Mouse (Mus musculus): Measurements from ENCODE around the gene Tacstd2.
"Not testable (repeated sequence)": the region's sequence is repeated elsewhere in the genome, so short reads cannot be mapped to it uniquely, and the experiment has no call there.

Gene Tacstd2

GRCm38 (mm10) chr6:67535777-67536054 is at the start of gene Tacstd2:
Tacstd2 (minus strand) TSS chr6:67535796.
- no peak for DNase-seq (ENCODE audit: low spot score in 2 of 2)

DNA sequence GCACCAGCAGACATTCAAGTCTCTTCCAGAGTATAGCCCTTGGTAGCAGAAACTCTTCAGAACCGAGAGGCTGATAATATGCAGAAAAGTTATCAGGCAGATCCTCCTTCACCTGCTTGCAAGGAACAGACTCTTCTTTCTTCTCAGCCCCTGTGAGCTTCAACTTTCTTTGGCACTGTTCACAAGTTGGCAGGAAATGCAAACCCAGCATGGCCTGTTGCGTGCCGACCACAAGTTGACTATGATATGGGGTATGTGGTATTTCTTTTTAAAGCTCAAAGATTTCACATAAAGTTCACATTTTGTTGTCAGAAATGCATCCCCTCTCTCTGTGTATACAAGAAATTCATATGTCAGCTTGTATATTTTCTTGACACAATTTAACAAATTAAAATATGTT is 30.7 kb upstream of the Tacstd2 start:
- DNase-seq (ENCODE audit: low spot score in 2 of 2): no peak

GRCm38 (mm10) chr6:67555376-67555775 is 19.8 kb upstream of the Tacstd2 start:
- DNase-seq (ENCODE audit: low spot score in 2 of 2): no peak

DNA sequence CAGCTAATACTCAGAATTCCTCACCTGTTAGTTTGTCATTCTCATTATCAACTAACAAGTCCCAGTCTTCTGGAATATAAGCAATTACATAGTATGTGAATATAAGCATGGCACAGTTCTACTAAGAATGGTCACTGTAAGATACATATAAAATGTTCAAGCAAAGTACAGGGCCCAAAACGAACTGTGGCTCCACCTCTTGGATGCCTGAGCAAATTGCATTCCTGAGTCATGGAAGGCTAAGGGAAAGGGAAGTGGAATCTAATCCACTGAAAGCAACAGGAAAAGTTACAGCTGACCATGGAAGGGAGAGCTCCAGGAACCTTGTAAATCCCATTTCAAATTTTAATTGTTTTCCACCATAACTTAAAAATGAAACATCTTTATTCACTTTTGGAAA is 14.0 kb upstream of the Tacstd2 start:
- no peak for DNase-seq (ENCODE audit: low spot score in 2 of 2)

- no peak for DNase-seq (ENCODE audit: low spot score in 2 of 2)
Observed at GRCm38 (mm10) chr6:67535005-67535776, 405 bp downstream of the Tacstd2 start.

- DNase-seq (ENCODE audit: low spot score in 2 of 2): no peak
Observed at GRCm38 (mm10) chr6:67534191-67535004, 1.2 kb downstream of the Tacstd2 start.

DNA sequence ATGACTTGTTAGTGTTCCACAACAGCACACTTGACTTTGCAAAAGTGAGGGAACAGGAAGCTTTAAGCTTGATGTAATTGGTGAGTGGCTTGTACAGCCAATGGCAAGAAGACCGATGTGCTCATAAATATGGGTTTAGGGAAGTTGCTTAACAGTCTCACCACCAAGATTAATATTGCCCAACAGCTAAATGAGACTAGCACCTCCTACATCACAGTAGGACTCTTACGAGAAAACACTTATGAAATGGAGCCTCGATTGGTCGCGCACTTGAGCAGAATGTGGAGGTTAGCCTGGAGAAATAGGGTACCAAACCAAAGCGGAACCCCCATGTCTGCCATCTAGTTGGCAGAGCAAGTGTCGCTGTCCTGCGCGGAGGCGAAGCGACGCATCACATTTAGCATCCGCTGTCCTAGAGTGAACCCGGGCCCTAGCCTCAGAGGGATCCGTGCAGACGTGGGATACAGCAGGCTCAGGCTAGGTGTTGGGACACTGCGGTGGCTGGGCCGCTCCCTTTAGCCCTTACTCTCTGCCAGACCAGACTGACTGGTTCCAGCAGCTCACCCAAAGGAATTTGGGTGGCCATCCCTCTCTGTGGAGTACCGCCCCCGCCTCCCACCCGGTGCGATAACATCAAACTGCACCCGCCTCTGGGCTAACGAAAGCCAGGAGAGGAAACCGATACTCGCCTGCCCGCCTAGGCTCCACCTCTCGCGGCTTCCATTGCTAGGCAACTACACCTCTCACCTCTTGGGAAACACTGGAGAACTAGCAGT is 2.7 kb downstream of the Tacstd2 start:
- no peak for DNase-seq (ENCODE audit: low spot score in 2 of 2)

DNA sequence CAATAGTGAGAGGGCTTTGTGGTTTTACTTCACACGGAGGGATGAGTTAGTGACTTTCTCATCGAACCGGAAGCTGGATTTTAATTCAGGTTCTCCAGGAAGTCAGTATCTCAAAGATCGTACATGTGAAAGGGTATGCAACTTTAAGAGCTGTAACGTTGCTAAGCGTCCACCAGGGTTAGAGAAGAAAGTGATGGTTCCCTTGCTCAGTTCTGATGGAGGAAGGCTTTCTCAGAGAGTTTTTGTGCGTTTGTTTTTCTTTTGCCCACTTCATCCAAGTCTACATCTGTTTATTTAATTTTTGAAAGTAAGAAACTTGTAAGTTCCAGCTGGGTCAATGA is 3.8 kb downstream of the Tacstd2 start:
- DNase-seq (ENCODE audit: low spot score in 2 of 2): no peak

DNA sequence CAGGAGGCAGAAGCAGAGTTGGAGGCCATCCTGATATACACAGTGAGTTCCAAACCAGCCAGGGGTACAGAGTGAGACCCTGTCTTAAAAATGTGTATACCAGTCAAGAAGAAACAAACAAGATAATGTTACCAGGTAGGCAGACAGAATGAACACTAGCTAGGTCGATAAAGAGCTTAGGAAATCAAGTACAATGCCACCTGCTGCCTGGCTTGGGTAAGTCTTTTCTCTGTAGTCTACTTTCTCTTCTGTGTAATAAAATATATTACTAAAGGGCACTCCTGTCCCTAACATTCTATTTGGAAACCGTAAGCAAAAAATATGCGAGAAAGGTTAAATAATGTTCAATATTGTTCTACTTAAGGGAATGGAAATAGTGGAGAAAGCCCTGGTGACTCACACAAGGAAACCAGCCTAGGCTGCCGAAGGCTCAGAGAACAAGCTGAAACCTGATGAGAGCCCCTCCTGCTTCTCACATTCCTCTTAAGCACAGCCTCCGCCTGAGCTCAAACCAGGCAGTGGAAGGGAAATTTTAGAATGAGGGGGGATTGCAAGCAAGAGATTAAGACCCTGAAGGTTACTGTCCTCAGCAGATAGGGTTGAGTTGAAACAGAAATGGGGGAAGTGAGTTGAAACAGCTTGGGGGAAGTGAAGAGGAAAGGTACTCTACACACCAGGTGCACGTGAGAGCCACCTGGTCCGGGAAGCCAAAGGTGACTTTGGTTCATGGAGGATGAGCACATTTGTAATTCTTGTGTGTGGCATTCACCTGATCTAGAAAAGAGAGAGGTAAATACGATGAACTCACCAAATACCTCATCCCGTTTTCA is 4.4 kb downstream of the Tacstd2 start:
- DNase-seq (ENCODE audit: low spot score in 2 of 2): no peak

GRCm38 (mm10) chr6:67526356-67526755 is 9.2 kb downstream of the Tacstd2 start:
- no peak for DNase-seq (ENCODE audit: low spot score in 2 of 2)

DNA sequence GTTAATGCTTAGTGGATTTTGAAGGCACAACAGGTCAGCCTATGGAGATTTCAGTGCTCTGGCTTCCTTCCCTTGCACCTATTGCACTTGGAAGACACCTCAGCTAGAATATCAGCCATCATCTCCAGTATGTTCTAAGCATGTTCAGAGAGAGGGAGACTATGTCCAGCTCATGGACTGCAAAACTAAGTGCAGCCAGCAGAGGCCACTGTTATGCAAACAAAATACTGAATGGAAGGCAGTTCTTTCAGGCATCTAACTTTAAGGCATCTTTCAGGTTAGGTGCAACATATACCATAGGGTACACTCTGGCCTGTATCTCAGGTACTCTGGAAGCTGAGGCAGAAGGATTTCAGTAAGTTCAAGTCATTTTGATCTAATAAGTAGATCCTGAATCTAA is 24.8 kb downstream of the Tacstd2 start:
- peak in 1 of 2 experiments; percentile 60 for DNase-seq (ENCODE audit: low spot score in 2 of 2)

DNA sequence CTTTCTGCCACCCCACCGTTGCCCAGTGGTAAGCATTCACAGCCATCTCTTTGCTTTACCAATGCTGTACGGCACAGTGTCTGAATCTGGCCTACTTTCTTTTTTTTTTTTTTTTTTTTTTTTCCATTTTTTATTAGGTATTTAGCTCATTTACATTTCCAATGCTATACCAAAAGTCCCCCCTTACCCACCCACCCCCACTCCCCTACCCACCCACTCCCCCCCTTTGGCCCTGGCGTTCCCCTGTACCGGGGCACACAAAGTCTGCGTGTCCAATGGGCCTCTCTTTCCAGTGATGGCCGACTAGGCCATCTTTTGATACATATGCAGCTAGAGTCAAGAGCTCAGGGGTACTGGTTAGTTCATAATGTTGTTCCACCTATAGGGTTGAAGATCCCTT is 33.7 kb downstream of the Tacstd2 start:
- DNase-seq (ENCODE audit: low spot score in 2 of 2): not testable (repeated sequence)

- DNase-seq (ENCODE audit: low spot score in 2 of 2): no peak
Observed at GRCm38 (mm10) chr6:67491755-67492154, 43.8 kb downstream of the Tacstd2 start, which contains the start of gene Il23r. Il23r (minus strand) TSS chr6:67491855.

Measured in frontal cortex, postnatal 36 days (tissue).